Mouse (Mus musculus) thymus, postnatal 4 days (tissue): ENCODE measurements around the gene Pakap.

ENCODE experiments used
- DNase-seq: peaks from one replicate; pipeline ENCODE4 v3.0.0; 2021

Pakap gene

GRCm38 (mm10) chr4:57678991-57679457 lies 111.0 kb downstream of the Pakap start:
- no peak for DNase-seq

GRCm38 (mm10) chr4:57680186-57680585 lies 112.2 kb downstream of the Pakap start:
- DNase-seq, result no peak

- peak; percentile 75 for DNase-seq
These were observed 113.5 kb downstream of the Pakap start for GRCm38 (mm10) chr4:57681511-57681910.

- DNase-seq, result no peak
These were observed 114.4 kb downstream of the Pakap start for GRCm38 (mm10) chr4:57682341-57682740.

GRCm38 (mm10) chr4:57682944-57683343 lies 115.0 kb downstream of the Pakap start:
- DNase-seq, result no peak

- no peak for DNase-seq
These were observed 116.8 kb downstream of the Pakap start for GRCm38 (mm10) chr4:57684676-57685215.

GRCm38 (mm10) chr4:57686736-57687135 lies 118.8 kb downstream of the Pakap start:
- no peak for DNase-seq

- no peak for DNase-seq
These were observed 119.6 kb downstream of the Pakap start for GRCm38 (mm10) chr4:57687583-57687982.

- no peak for DNase-seq
These were observed 120.2 kb downstream of the Pakap start for GRCm38 (mm10) chr4:57688131-57688530.

GRCm38 (mm10) chr4:57690001-57690400 lies 122.0 kb downstream of the Pakap start:
- no peak for DNase-seq

- no peak for DNase-seq
These were observed 122.8 kb downstream of the Pakap start for GRCm38 (mm10) chr4:57690805-57691204.

GRCm38 (mm10) chr4:57694356-57695136 lies 126.6 kb downstream of the Pakap start:
- no peak for DNase-seq

- DNase-seq, result no peak
These were observed 129.0 kb downstream of the Pakap start for GRCm38 (mm10) chr4:57696955-57697354.

GRCm38 (mm10) chr4:57697918-57698611 lies 130.1 kb downstream of the Pakap start:
- DNase-seq, result no peak

GRCm38 (mm10) chr4:57701576-57701975 lies 133.6 kb downstream of the Pakap start:
- no peak for DNase-seq

- DNase-seq, result no peak
These were observed 135.8 kb downstream of the Pakap start for GRCm38 (mm10) chr4:57703574-57704470.

GRCm38 (mm10) chr4:57704575-57704974 lies 136.6 kb downstream of the Pakap start:
- DNase-seq, result no peak

GRCm38 (mm10) chr4:57715849-57716248 lies 147.9 kb downstream of the Pakap start:
- no peak for DNase-seq

- DNase-seq, result no peak
These were observed 148.8 kb downstream of the Pakap start for GRCm38 (mm10) chr4:57716735-57717134.

- no peak for DNase-seq
These were observed 149.4 kb downstream of the Pakap start, which contains the start of gene Akap2 for GRCm38 (mm10) chr4:57717354-57717753. Akap2 (plus strand) TSS chr4:57717657.

GRCm38 (mm10) chr4:57719370-57719769 lies 151.4 kb downstream of the Pakap start:
- no peak for DNase-seq

- peak; percentile 60 for DNase-seq
These were observed 152.9 kb downstream of the Pakap start for GRCm38 (mm10) chr4:57720869-57721361.

GRCm38 (mm10) chr4:57722296-57722695 lies 154.3 kb downstream of the Pakap start:
- DNase-seq, result no peak
